Mouse (Mus musculus): ENCODE measurements around the gene Zfp639. TPM values are rescaled to one million over a fixed set of nuclear protein-coding genes. Genes with fewer than 3 reads are reported as not detected.

Zfp639 gene
- 24.2 and 25.7 TPM in 2 replicates for polyA plus RNA-seq (2012; rRNA removed)

DNA sequence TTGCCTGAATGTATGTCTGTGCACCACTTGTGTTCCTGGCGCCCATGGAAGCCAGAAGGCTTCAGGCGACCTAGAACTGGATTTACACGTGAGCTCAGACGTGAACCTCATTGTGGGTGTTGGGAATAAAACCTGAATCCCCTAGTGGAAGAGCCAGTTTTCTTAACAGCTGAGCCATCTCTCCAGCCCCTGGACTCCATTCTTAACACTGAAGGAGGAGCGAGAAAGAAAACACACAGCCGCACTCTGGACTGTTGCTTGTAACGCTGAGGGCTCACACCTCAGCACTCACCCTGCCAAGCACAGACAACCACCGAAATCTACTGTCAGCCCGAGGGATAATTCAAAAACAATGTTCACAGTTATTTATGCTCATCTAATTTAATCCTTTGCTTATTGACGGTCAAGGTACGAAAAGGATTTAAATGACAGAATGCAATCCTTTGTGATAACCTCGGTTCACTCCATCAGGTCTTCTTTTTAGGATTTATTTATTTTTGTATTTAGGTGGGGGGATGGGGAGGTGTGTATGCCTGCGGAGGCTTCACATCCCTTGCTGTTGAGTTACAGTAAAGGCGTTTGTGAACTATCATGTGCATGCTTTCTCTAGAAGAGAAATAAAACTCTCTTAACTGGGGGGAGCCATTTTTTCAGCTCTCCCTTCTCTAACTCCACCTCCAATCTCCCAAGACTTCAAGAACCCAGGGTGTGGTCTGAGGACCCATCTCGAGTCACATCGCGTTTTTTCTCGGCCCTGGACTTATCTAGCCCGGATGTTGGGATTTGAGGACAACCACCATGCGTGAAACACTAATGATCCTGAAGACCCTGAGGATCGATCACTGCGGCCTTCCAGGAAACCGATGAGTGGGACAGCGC is at the start of gene Zfp639:
Zfp639 (plus strand) TSS at position 764 of the 879 bp plus-strand sequence.
- DNase-seq (ENCODE audit: low read depth): no peak

DNA sequence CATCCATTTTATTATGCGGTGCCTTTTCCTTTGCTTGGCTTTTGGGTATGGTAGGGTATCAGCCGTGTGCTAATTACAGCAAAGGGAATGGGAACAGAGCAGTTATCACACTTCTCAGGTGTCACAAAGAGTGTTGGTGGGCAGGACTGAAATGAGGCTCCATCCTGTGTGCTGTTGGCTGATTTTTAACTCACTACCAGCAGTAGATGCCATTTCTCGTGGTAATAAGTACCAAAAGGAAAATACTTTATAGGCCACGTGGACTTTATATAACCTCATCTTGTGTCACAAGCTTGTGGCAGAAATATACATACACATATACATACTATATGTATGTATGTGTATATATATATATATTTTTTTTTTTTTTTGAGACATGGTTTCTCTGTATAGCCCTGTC is 42.7 kb upstream of the Zfp639 start:
- no peak for DNase-seq (ENCODE audit: low read depth)

DNA sequence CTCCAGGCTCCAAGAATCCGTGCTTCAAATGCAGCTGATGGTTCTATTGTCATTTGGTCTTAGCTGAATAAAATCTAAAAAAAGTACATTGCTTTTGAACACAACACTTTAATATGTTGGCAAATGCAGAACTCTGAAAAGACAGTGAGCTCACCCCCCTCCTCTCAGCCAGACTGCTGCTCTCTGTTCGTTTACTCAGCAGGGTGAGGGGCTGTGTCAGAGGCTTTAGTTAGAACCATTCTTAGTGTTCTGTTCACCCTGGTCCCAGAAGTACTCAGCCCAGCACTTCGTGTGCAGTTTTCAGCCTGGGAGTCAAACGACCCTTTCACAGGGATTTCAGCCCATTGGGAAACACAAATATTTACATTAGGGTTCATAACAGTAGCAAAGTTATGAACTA is 41.6 kb upstream of the Zfp639 start:
- no peak for DNase-seq (ENCODE audit: low read depth)

DNA sequence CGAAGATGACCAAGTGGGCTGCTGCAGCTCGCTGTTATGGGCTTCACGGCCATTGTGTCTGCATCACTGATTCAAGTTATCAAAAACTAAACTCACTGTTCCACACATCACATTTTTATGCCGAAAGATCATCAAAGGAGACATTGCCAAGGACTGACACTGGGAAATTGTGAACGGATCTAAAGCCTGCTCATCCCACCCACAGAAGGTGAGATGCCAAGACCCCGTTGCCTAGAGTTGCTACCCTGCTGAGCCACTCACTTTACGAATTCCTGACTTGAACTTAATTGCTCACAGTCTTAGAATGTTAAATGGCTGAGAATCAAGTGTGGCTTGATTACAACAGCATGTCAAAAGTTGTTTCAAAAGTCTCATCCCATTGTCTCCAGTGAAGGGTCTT is 39.6 kb upstream of the Zfp639 start:
- no peak for DNase-seq (ENCODE audit: low read depth)

DNA sequence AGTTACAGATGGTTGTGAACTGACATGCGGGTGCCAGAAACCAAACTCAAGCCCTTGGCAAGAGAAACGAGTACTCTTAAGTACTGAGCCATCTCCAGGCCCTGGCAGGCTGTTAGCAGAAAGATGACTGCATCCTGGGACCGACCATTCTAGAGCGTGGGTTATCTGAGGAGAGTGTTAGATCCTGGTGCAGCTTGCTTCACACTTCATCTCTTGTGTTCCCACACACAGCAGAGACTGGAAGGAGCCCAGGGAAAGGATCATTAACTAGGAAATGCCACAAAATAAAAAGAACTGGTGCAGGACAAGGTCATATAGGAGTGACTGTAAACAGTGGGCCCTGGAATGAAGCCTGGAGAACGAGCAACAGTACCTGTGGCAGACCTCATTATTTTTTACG is 39.0 kb upstream of the Zfp639 start:
- DNase-seq (ENCODE audit: low read depth): no peak

DNA sequence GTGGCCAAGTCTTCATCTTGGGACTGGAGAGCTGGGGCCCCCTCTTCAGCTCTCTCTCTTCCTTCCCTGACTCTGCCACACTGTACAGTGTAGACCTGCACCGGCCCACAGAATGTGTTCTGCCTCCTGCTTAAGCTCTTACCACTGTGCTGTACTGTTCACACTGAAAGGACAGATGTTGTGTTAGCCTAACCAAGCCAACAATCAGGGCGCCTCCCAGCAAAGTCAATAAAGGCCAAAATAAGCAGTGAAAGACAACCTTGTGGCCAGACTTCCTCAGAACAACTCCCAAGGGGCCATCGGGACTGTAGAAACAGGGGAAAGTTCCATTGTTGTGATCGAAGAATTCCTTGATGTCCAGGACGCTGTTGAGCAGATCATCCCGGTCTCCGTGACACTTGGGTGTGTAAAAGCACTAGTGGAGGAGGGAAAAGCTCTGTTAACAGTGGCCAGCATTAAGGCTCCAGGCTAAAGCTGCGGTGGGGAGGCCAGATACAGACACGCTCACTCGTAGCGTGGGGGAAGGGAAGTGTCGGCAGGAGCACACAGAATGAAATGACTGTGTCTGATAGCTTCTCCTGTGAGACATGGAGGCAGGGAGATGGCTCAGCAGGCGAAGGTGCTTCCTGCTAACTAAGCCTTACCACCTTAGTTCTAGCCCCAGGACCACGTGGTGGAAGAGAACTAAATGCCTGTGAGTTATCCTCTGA is 37.7 kb upstream of the Zfp639 start:
- no peak for DNase-seq (ENCODE audit: low read depth)

DNA sequence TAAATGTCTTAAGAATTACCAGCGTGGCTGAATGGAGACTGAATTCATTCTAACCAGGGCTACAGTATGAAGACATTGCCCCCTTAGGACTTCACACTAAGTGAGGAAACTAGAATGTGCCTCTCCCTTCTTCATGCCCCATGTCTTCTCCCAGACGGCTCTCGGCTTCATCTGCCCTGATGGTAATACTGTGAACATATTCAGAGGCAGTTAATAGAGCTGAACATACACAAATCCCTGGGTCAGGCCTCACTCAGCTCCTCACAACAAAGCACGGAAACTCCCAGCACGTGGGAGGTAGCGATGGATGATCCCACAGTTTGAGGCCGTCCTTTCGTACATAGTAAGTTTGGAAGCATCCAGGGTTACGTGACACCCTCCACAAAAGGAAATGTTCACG is 36.9 kb upstream of the Zfp639 start:
- no peak for DNase-seq (ENCODE audit: low read depth)

DNA sequence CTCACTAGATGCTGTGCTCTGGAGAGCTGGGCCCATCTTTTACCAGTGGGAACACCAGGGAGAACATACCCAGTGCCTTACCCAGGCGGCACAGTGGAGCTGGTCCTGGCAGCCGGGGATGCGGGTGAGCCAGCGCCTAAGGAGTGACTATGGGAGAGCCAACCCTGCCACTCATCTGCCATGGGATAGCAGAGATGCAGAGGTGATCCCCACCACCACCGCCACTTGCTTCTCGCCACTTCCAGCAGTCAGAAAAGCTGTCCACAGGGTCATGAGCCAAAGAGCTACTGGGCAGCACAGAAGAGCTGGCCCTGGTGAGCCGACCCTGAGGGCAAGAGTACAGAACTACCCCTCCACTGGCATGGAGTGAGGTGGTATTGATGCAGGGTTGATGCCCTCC is 30.1 kb upstream of the Zfp639 start:
- DNase-seq (ENCODE audit: low read depth): no peak

DNA sequence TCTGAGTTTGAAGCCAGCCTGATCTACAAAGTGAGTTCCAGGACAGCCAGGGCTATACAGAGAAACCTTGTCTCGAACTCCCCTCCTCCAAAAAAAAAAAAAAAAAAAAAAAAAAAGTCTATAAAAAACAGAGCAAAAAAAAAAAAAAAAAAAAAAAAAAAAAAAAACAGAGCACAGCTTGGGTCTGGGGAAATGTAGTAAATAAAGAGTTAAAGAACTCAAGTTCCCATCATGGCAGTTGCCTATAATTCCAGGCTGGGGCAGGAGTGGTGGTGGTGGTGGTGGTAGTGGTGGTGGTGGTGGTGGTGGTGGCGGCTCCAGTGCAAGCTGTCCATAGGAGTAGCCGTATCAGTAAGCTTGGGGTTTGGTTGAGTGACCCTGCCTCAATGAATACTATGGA is 27.0 kb upstream of the Zfp639 start:
- no peak for DNase-seq (ENCODE audit: low read depth)

DNA sequence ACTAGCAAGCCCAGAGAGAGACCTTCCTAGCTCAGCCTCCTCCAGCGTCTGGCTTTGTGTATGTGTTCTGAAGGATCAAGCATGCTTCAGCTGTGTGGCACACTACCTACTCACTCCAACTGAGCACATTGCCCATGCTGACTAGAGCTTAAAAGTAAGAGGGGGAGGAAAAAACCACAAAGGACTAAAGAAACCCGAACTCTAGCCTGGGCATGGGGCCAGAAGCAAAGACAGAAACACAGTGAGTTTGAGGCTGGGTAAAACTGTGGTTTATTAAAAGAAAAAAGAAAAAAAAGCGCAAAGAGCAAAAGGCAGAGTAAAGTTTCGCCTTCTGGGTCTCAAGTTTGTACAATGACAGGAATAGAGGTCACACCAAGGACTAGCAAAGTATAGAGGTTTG is 23.5 kb upstream of the Zfp639 start:
- no peak for DNase-seq (ENCODE audit: low read depth)

DNA sequence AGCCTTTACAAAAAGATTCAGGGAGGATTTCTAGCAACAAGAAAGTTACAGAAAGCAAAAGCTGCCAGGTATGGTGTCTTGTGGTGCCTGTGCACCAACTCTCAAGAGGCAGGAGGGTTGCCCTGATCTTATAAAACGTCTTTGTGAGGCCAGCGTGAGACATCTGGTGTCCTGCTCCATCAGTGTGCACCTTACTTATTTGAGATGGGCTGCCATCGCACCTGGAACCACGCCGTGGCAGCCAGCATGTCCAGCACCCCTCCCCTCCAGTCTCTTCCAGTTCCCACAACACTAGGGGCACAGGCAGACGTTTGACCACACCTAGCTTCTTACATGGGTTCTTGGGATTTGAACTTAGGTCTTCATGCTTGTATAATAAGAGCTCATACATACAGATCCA is 21.9 kb upstream of the Zfp639 start:
- no peak for DNase-seq (ENCODE audit: low read depth)

DNA sequence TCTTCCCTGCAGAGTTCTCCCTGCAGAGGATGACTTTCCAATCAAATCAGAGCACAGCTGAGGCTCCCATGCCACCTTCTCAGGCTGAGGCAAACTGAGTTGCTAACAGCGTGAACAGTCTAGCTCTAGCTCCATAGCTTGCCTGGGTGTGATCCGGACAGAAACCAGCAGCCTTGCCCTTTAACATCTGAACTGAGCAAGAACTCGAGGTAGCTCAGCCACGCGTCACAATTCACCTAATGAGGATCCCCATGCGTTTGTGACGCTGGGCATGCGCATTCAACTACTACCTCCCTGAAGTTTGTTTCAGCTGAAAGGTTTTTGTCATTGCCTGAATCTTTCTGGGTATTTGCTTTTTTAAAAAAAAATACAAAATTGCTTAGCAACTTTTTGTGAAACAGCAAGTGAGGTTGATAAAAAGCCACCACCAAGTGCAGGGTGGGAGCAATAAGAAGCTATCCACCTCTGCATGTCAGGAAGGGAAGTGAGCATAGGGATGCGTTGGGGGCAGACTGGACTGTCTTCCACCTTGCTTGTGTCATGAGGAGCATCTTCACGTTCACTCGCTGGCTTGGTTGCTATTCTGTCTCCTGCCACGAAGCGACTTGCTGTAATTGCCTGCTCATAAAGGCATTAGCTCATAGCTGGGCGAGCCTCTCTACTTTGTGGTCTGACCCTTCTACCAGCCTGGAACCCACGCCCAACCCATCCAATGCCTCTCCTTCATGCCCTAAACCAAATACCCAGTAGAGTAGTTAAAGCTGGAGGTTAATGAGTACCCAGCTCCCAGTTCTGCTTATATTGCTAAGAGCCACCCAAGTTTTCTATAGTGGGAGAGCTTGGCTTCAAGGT is 19.8 kb upstream of the Zfp639 start:
- no peak for DNase-seq (ENCODE audit: low read depth)

DNA sequence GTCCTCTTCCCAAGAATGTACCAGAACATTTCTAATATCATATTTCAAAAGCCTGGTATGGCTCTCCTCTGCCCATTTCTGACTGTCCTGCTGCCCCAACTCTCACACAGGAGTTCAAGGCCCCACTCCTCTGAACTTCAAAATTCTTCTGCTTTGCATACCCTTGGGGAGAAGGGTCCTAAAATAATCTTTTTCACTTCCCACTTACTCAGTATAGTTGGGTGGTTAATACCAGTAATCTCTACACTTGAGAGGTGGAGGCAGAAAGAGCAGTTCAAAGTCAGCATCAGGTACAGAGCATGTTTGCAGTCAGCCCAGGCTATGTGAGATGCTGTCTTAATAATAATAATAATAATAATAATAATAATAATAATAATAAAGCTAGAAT is 19.1 kb upstream of the Zfp639 start:
- DNase-seq (ENCODE audit: low read depth): no peak

DNA sequence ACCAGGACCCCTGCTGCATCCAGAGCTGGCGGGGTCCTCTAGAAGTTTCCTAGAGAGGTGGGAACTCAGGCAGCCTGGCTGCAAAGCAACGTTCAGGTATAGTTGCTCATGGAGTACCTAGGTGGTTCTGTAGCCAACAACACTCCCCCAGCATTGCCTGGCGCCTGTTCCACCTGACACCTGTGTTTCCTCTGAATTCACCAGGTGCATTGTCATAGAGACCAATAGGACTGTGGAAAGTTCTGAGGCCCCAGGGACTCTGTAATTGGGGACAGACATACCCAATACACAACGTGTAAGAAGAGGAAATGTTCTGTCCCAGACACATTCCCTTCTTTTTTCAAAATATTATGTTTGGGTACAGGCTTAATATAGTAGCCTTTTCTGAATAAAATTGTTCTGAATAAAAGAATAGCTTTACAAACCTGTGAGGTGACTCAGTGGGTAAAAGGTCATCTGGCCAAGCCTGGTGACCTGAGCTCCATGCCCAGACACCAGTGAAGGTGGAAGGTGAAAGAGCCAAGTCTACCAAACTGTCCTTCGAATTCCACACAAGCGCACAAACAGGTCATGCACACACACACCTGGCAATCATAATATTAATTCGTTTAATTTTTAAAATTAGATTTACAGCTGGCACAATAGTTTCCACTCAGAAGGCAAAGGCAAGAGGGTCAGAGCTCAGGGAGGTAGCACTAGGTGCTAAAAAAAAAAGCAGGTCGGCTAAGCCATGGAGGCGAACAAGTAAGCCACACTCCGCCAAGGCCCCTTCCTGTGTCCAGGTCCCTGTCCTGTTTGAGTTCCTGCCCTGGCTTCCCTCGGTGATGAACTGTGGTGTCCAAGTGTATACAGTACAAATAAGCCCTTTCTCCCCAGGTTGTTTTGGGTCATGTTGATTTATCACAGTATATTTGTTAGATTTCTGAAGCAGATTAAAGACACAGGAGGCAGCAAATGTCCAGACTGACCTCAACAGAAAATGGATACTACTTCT is 17.7 kb upstream of the Zfp639 start, which contains the start of gene Kcnmb3:
Kcnmb3 (minus strand) TSS at position 135 of the 994 bp plus-strand sequence.
- DNase-seq (ENCODE audit: low read depth): no peak

DNA sequence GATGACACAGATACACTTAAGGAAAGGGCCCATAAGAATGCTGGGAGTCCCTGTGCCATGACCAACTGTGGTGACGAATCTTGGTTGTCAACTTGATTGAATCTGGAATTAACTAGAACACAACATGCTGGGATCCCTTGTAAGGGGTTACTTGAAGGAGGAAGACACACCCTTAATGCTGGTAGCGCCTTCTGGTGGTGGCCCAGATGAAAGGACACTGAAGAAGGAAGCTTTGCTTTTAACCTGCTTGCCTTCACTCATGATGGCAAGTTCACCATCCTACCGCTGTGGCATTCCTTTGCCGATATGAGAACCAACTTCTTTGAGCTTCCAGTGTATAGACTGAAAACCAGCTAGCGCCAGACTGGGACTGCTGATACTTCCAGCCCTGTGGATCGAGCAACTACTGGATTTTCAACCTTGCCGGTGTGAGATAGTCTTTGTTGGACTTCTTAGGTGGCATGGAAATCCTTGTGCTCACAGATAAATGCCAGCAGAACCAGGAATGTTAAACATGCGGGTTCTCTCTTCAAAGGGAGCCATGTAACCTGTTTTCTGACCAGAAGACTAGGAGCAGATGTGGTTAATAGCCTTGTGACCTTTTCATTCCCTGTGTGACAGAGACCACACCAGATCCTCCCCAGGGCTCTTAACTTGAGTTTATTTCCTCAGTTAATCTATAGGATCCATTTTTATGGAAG is 15.5 kb upstream of the Zfp639 start:
- DNase-seq (ENCODE audit: low read depth): no peak

DNA sequence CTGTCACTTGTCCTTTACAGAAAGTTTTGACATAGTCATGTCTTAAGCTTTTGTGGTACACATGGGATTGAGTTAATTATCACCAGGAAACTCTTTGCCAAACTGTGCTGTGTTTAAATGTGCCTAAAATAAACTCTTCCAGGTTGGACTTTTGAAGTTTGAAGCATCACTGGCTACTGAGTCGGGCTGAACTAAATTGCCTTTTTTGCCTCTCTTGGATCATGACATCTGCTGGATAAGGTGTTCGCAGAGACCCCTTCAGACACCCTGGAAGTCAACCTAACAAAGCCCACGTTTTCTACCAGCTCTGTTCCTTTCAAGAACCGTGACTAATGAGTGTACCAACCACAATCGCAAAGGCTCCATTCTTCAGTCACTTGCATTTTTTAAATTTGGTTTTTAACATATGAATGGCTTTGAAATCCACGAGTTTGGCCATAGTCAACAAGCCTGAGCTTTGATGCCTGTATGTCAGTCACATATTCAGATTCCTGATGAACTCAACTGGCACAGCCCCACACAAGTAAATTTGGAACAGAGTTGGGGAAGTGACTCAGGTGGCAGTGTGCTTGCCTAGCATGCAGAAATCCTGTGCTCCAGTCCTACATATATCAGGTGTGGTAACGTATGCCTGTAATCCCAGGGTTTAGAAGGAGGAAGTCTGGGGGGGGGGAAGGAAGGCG is 14.8 kb upstream of the Zfp639 start:
- no peak for DNase-seq (ENCODE audit: low read depth)

DNA sequence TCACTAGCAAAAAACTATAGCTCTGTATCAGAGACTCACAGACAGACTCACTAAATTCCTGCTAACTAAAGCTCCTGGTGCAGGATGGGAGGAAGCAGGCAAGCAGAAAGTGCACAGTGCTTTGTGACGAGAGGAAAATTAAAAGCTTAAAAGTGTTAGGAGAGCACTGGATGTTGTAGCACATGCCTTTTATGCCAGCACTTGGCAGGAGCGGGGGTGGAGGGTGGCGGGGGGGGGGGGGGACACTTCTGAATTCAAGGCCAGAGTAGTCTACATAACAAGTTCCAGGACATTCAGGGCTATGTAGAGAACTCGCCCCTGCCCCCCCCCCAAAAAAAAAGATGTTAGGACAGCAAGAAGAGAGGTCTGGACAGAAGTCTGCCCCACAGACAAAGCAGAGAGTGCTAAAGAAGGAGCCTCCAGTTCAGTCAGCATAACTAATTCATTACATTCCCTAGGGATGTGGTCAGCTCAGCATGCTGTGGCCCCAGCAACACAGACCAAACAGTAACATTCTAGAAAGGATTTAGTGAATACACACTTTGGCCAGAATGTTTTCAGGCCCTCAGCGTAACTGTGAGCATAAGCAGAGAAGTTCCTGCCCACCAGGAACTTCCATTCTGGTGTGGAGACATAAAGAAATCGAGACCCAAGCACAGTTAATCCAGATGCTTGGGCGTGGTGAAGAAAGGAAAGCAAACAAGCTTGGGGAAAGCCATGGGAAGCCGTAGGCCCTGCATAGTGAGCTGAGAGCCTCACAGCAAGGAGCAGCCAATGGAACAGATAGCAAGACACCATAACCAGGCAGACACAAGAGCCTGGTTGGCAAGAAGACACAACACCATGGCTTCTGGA is 14.0 kb upstream of the Zfp639 start:
- DNase-seq (ENCODE audit: low read depth): no peak

DNA sequence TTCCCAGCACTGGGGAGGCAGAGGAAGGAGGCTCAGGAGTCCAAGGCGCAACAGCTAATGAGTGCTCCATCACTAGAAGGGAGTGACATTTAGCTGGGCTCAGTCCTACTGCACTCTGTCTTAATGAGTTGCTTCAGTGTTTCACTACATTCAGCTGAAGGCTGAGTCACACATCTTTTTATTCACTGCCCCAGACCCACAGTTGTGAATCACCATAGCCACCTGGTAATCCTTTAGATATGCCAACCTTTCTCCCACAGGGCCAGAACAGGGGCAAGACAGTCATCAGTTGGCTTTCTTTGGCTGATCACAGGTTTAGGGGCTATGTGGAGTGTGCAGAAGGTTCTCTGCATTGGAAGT is 13.4 kb upstream of the Zfp639 start:
- DNase-seq (ENCODE audit: low read depth): no peak

DNA sequence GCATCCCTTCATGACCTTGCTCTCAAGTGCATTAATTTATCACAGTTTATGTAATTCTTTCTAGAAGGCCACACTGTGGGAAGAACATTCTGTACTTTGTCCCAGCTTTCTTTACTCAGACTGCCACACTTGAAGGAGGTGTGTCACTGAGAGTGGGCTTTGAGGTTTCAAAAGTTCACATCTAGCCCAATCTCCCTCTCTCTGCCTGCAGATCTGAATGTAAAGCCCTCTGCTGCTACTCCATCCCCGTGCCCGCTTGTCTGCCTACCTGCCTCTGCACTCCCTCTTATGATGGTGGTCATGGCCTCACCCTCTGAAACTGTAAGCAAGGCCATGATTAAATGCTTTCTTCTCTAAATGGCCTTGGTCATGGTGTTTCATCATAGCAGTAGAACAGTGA is 9.7 kb upstream of the Zfp639 start:
- DNase-seq (ENCODE audit: low read depth): no peak
